Mouse (Mus musculus): Measurements from ENCODE around the gene Nudt3.

GRCm38 (mm10) chr17:27583185-27583894 lies 40.0 kb downstream of the Nudt3 start:
- no peak for TF ChIP-seq POLR2A (IDR thresholded peaks at IDR 0.05; ENCODE audit: low read depth, low read length)
- no peak for TF ChIP-seq CTCF (conservative IDR thresholded peaks at IDR 0.05 in 1 of 2, IDR thresholded peaks at IDR 0.05 in 1 of 2; ENCODE audit: low read depth in 2 of 2, low read length in 2 of 2)
- no peak for TF ChIP-seq SMC3 (IDR thresholded peaks at IDR 0.05; ENCODE audit: low read depth, low read length)
- TF ChIP-seq MYC (IDR thresholded peaks at IDR 0.05; ENCODE audit: low read depth, low read length) = no peak
- no peak for TF ChIP-seq JUND (conservative IDR thresholded peaks at IDR 0.05; ENCODE audit: low read depth, low read length)
- no peak for TF ChIP-seq EP300 (IDR thresholded peaks at IDR 0.05; ENCODE audit: low read length)
- no peak for TF ChIP-seq PAX5 (IDR thresholded peaks at IDR 0.05; ENCODE audit: low read length)
- TF ChIP-seq MAX (IDR thresholded peaks at IDR 0.05; ENCODE audit: low read length) = no peak
- TF ChIP-seq E2F4 (IDR thresholded peaks at IDR 0.05; ENCODE audit: insufficient replicate concordance, low read depth, low read length) = no peak
- no peak for TF ChIP-seq MEF2A (IDR thresholded peaks at IDR 0.05; ENCODE audit: borderline replicate concordance, low read depth, low read length)
- TF ChIP-seq MXI1 (IDR thresholded peaks at IDR 0.05; ENCODE audit: low read depth, low read length) = no peak
- no peak for TF ChIP-seq USF2 (conservative IDR thresholded peaks at IDR 0.05; ENCODE audit: low read depth, low read length)
